Mouse (Mus musculus) intestine, postnatal 0 days (tissue): ENCODE data around the gene Syt11. TPM values are rescaled to one million over a fixed set of nuclear protein-coding genes. Genes with fewer than 3 reads are reported as not detected.

Source experiments
- ATAC-seq: fragments of 200-750 bp; cut with Nextera tagmentation; 2 replicates; pipeline ENCODE4 v1.8.0; 2017; ENCODE audit warnings: mild to moderate bottlenecking, moderate TSS enrichment, moderate library complexity
- H3K27ac ChIP-seq: fragments of 300-500 bp; sonication (generic); 2 replicates; pipeline ENCODE4 v1.5.1; 2014; ENCODE audit warnings: mild to moderate bottlenecking, low read depth, low read length, moderate library complexity
- H3K27me3 ChIP-seq: fragments of 300-500 bp; sonication (generic); replicated peaks from 2 replicates; pipeline ENCODE4 v1.6.1; 2014; ENCODE audit warnings: low read length, mixed read lengths; ENCODE audit not compliant: control insufficient read depth, insufficient read depth
- H3K36me3 ChIP-seq: fragments of 300-500 bp; sonication (generic); 2 replicates; pipeline ENCODE4 v1.6.1; 2014; ENCODE audit warnings: mild to moderate bottlenecking, moderate library complexity; ENCODE audit not compliant: control insufficient read depth, insufficient read depth
- H3K4me1 ChIP-seq: fragments of 300-500 bp; sonication (generic); replicated peaks from 2 replicates; pipeline ENCODE4 v1.6.1; 2014; ENCODE audit warnings: antibody characterized with exemption, low read length, mixed read lengths; ENCODE audit not compliant: control insufficient read depth, insufficient read depth
- H3K4me2 ChIP-seq: fragments of 300-500 bp; sonication (generic); replicated peaks from 2 replicates; pipeline ENCODE4 v1.6.1; 2014; ENCODE audit warnings: low read depth, mild to moderate bottlenecking, moderate library complexity
- H3K4me3 ChIP-seq: fragments of 300-500 bp; sonication (generic); 2 replicates; pipeline ENCODE4 v1.5.1; 2014; ENCODE audit warnings: low read depth, low read length
- H3K9ac ChIP-seq: fragments of 300-500 bp; sonication (generic); 2 replicates; pipeline ENCODE4 v1.6.1; 2014; ENCODE audit warnings: mild to moderate bottlenecking, low read depth, low read length
- H3K9me3 ChIP-seq: fragments of 300-500 bp; sonication (generic); 2 replicates; pipeline ENCODE4 v1.6.1; 2016; ENCODE audit warnings: mixed run types; ENCODE audit not compliant: control insufficient read depth
- CTCF ChIP-seq: sonication (generic); IDR thresholded peaks from 2 replicates; pipeline ENCODE4 v1.5.1; 2016; ENCODE audit warnings: low read depth, mild to moderate bottlenecking, control low read depth, antibody characterized with exemption, moderate library complexity
- WGBS: fragments of 180-500 bp; shearing (Covaris S2); extraction: QIAGEN DNeasy Blood & Tissue Kit; methylation state at CpG from one replicate; pipeline ENCODE4 v1.1.7; 2014; 5-methylcytosine and 5-hydroxymethylcytosine counted together
- polyA plus RNA-seq: library from polyadenylated mRNA; unstranded; fragments of >200 nt; fragmentation: Nextera tagmentation; extraction: Ambion mirVana; gene quantifications from 2 replicates; pipeline ENCODE4 v1.2.1, GENCODE M21; 2015

The Syt11 gene
- polyA plus RNA-seq, 1 experiment from 2014 or later: 8.6 TPM

- Histone ChIP-seq H3K27me3 (no peaks in the 10 kb centered on the region), H3K4me1 (no peaks in the 10 kb centered on the region), H3K4me3 (no peak overlapping the region), H3K9ac (no peak overlapping the region), H3K4me2 (no peak overlapping the region), H3K36me3 (no peaks in the 10 kb centered on the region), H3K27ac (no peak overlapping the region), H3K9me3 (no peaks in the 10 kb centered on the region)
- WGBS: 95% methylated on average over 3 of the region's 3 CpGs
- no peak for ATAC-seq
- peak; percentile 47 for TF ChIP-seq CTCF
Observed at GRCm38 (mm10) chr3:88740147-88740546, 34.8 kb downstream of the Syt11 start.

- no peak for ATAC-seq
- Histone ChIP-seq H3K36me3 (no peaks in the 10 kb centered on the region), H3K27me3 (no peaks in the 10 kb centered on the region), H3K4me3 (no peak overlapping the region), H3K9me3 (no peaks in the 10 kb centered on the region), H3K9ac (no peak overlapping the region), H3K27ac (no peak overlapping the region), H3K4me2 (no peak overlapping the region), H3K4me1 (no peaks in the 10 kb centered on the region)
- peak; percentile 83 for TF ChIP-seq CTCF
- WGBS: 59% methylated on average over 3 of the region's 3 CpGs
Observed at GRCm38 (mm10) chr3:88738641-88739040, 36.3 kb downstream of the Syt11 start.

- Histone ChIP-seq H3K4me1 (no peaks in the 10 kb centered on the region), H3K9me3 (no peaks in the 10 kb centered on the region), H3K4me3 (no peak overlapping the region), H3K36me3 (no peaks in the 10 kb centered on the region), H3K9ac (no peak overlapping the region), H3K27ac (no peak overlapping the region), H3K4me2 (no peak overlapping the region), H3K27me3 (no peaks in the 10 kb centered on the region)
- no peak for ATAC-seq
- WGBS: 54% methylated on average over 2 of the region's 2 CpGs
- no peak for TF ChIP-seq CTCF
Observed at GRCm38 (mm10) chr3:88736556-88736955, 38.4 kb downstream of the Syt11 start.

- Histone ChIP-seq H3K27ac (no peak overlapping the region), H3K9ac (no peak overlapping the region), H3K9me3 (no peaks in the 10 kb centered on the region), H3K4me1 (peaks cover 12% of the 10 kb centered on the region), H3K36me3 (peaks cover 26% of the 10 kb centered on the region; the same call in 1 of the 2 replicates), H3K4me3 (no peak overlapping the region), H3K27me3 (no peaks in the 10 kb centered on the region), H3K4me2 (no peak overlapping the region)
- peak; percentile 60 for TF ChIP-seq CTCF
- ATAC-seq: peak; percentile 66
- WGBS: 39% methylated on average over 2 of the region's 2 CpGs
Observed at GRCm38 (mm10) chr3:88719098-88719497, 55.9 kb downstream of the Syt11 start.

GRCm38 (mm10) chr3:88717831-88718230 is 57.1 kb downstream of the Syt11 start:
- Histone ChIP-seq H3K4me1 (peaks cover 12% of the 10 kb centered on the region), H3K4me2 (peak overlapping the region; percentile 83), H3K9ac (0 out of 2 replicates have a peak overlapping the region, but pooled peaks have one; percentile 22), H3K36me3 (peaks cover 27% of the 10 kb centered on the region; the same call in 1 of the 2 replicates), H3K27me3 (no peaks in the 10 kb centered on the region), H3K4me3 (peak overlapping the region; percentile 66), H3K9me3 (no peaks in the 10 kb centered on the region), H3K27ac (peak overlapping the region; percentile 50; the same call in 1 of the 2 replicates)
- WGBS: 6% methylated on average over 1 of the region's 1 CpGs
- TF ChIP-seq CTCF: no peak
- no peak for ATAC-seq

GRCm38 (mm10) chr3:88717198-88717798 is 57.7 kb downstream of the Syt11 start:
- peaks cover 12% of the 10 kb centered on the region for H3K4me1 ChIP-seq
- H3K9ac ChIP-seq: peak overlapping the region; percentile 62
- H3K9me3 ChIP-seq: no peaks in the 10 kb centered on the region
- peak overlapping the region; percentile 66 for H3K4me3 ChIP-seq
- WGBS: under 1% methylated on average over 9 of the region's 9 CpGs
- peak; percentile 32; the same call in 1 of the 2 replicates for TF ChIP-seq CTCF
- H3K27ac ChIP-seq: peak overlapping the region; percentile 73
- peaks cover 30% of the 10 kb centered on the region for H3K36me3 ChIP-seq
- ATAC-seq: peak; percentile 41; the same call in 1 of the 2 replicates
- peak overlapping the region; percentile 83 for H3K4me2 ChIP-seq
- H3K27me3 ChIP-seq: no peaks in the 10 kb centered on the region
